Mouse (Mus musculus) embryonic facial prominence, embryonic 14.5 days (tissue): ENCODE data around the gene Myh7. TPM values are rescaled to one million over a fixed set of nuclear protein-coding genes. Genes with fewer than 3 reads are reported as not detected.
A peak's percentile ranks its signal among the peaks of the same experiment; 100 is the strongest.

ENCODE experiments used
- ATAC-seq: fragments of 200-750 bp; cut with Nextera tagmentation; 2 replicates; pipeline ENCODE4 v1.8.0; 2017; ENCODE audit warnings: low read depth, moderate number of reproducible peaks, moderate TSS enrichment
- DNase-seq: peaks from one replicate; pipeline ENCODE4 v3.0.0-alpha.2; 2015; ENCODE audit warnings: low spot score
- H3K27ac ChIP-seq: fragments of 300-500 bp; sonication (generic); replicated peaks from 2 replicates; pipeline ENCODE4 v1.5.1; 2014; ENCODE audit warnings: low read depth, mild to moderate bottlenecking, low read length, moderate library complexity
- H3K27me3 ChIP-seq: fragments of 300-500 bp; sonication (generic); replicated peaks from 2 replicates; pipeline ENCODE4 v1.6.1; 2014; ENCODE audit warnings: low read length; ENCODE audit not compliant: control insufficient read depth, insufficient read depth
- H3K36me3 ChIP-seq: fragments of 300-500 bp; sonication (generic); 2 replicates; pipeline ENCODE4 v1.6.1; 2014; ENCODE audit warnings: low read length, mixed read lengths; ENCODE audit not compliant: control insufficient read depth, insufficient read depth
- H3K4me1 ChIP-seq: fragments of 300-500 bp; sonication (generic); 2 replicates; pipeline ENCODE4 v1.6.1; 2014; ENCODE audit warnings: antibody characterized with exemption, low read length; ENCODE audit not compliant: control insufficient read depth, insufficient read depth
- H3K4me2 ChIP-seq: fragments of 300-500 bp; sonication (generic); 2 replicates; pipeline ENCODE4 v1.6.1; 2014; ENCODE audit warnings: low read depth, mild to moderate bottlenecking, low read length, moderate library complexity, mixed read lengths
- H3K4me3 ChIP-seq: fragments of 300-500 bp; sonication (generic); 2 replicates; pipeline ENCODE4 v1.5.1; 2014; ENCODE audit warnings: low read depth, mild to moderate bottlenecking, low read length
- H3K9ac ChIP-seq: fragments of 300-500 bp; sonication (generic); 2 replicates; pipeline ENCODE4 v1.6.1; 2014; ENCODE audit warnings: low read depth, mild to moderate bottlenecking, low read length, moderate library complexity, mixed read lengths
- H3K9me3 ChIP-seq: fragments of 300-500 bp; sonication (generic); 2 replicates; pipeline ENCODE4 v1.6.1; 2016; ENCODE audit warnings: low read length; ENCODE audit not compliant: control insufficient read depth
- WGBS: fragments of 180-500 bp; shearing (Covaris S2); extraction: QIAGEN DNeasy Blood & Tissue Kit; methylation state at CpG from one replicate; pipeline ENCODE4 v1.1.7; 2014; 5-methylcytosine and 5-hydroxymethylcytosine counted together
- microRNA counts: library from miRNA; unstranded; fragments of <30 nt; microRNA quantifications from one replicate; lab custom pipeline; 2017
- microRNA-seq: library from miRNA; unstranded; fragments of <30 nt; microRNA quantifications from one replicate; pipeline ENCODE4, GENCODE M21; 2016; ENCODE audit warnings: borderline number of aligned reads
- polyA plus RNA-seq: library from polyadenylated mRNA; unstranded; fragments of >200 nt; fragmentation: Nextera tagmentation; extraction: Ambion mirVana; gene quantifications from 2 replicates; pipeline ENCODE4 v1.2.1, GENCODE M21; 2014

Gene Myh7
- polyA plus RNA-seq, 1 experiment from 2014 or later, result 103 TPM

- H3K4me1 ChIP-seq, result peaks cover 30% of the 10 kb centered on the region
Observed at GRCm38 (mm10) chr14:54926401-54927158, 67.8 kb downstream of the Myh7 start.

DNA sequence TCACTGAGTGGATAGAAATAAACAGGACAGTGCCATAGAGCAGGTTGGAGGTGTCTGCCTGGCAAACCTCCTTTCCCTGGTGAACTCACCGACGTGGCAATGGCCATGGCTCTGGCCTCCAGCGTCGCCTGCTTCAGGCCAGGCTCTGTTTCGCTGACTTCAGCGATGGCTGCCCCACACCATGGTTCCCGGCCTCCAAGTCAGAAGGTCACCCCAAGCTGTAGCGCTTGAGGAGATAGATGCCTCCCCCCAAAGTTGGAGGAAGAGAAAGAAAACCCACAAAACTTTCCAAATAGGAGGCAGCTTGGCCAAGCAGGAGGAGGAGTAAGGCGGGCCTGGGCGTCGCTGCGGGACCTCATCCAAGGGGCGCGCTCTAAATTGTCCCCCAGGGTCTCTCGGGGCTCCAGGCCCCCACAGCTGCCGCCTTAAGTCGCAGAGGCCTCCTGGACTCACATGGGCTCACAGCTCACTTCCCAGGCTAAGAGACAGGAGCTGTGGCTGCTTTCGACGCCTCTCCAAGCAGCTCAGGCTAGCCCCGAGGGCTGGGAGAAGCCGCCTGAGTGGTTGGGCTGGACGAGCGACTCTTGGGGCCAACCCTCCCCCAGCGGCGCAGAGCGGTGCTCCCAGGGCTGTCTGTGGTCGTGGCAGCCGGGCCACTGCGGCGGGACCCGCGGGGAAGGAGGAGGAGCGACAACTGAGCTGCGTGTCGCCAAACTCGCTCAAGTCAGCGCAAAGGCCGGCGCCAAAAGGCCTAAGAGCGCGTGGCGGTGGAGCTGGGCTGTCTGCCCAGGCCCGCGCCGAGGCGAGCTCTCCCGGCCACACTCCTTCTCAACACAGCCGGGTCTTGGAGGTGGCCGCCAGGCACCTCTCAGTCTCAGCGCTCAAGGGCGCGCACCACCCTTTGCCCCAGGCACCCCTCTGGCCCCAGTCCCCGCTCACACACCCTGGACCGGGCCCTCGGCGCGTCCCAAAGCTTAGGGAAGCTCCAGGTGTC, 68.8 kb downstream of the Myh7 start, which contains the start of gene Efs:
Gene Efs (minus strand): TSS at position 778 of the 994 bp plus-strand sequence.
- H3K4me1 ChIP-seq, result peaks cover 30% of the 10 kb centered on the region
- H3K27ac ChIP-seq, result peak within 1 kb of the TSS; percentile 99
- WGBS, result 2% methylated on average over 39 of the region's 57 CpGs
- DNase-seq, result peak; percentile 88
- H3K4me2 ChIP-seq, result peak within 1 kb of the TSS; percentile 69
- H3K36me3 ChIP-seq, result peaks cover 26% of the 10 kb centered on the region
- H3K27me3 ChIP-seq, result no peaks in the 10 kb centered on the region
- peak; percentile 64 for ATAC-seq
- H3K9ac ChIP-seq, result peak within 1 kb of the TSS; percentile 88
- H3K9me3 ChIP-seq, result peaks cover 17% of the 10 kb centered on the region
- H3K4me3 ChIP-seq, result peak within 1 kb of the TSS; percentile 50

More at GRCm38 (mm10) chr14:54926401-54927158, 67.8 kb downstream of the Myh7 start:
- H3K4me3 ChIP-seq, result peak overlapping the region; percentile 50
- peak overlapping the region; percentile 88 for H3K9ac ChIP-seq
- peak overlapping the region; percentile 69 for H3K4me2 ChIP-seq
- H3K9me3 ChIP-seq, result peaks cover 8% of the 10 kb centered on the region
- DNase-seq, result peak; percentile 94
- H3K36me3 ChIP-seq, result peaks cover 16% of the 10 kb centered on the region
- no peaks in the 10 kb centered on the region for H3K27me3 ChIP-seq
- WGBS, result under 1% methylated on average over 26 of the region's 58 CpGs
- H3K27ac ChIP-seq, result peak overlapping the region; percentile 99
- ATAC-seq, result peak; percentile 75

GRCm38 (mm10) chr14:54924641-54925348, 69.6 kb downstream of the Myh7 start:
- H3K36me3 ChIP-seq, result peaks cover 34% of the 10 kb centered on the region
- peak; percentile 94 for DNase-seq
- H3K4me3 ChIP-seq, result peak overlapping the region; percentile 50
- H3K9me3 ChIP-seq, result peaks cover 17% of the 10 kb centered on the region
- peak overlapping the region; percentile 69 for H3K4me2 ChIP-seq
- H3K27ac ChIP-seq, result peak overlapping the region; percentile 99
- 13% methylated on average over 7 of the region's 7 CpGs for WGBS
- no peaks in the 10 kb centered on the region for H3K27me3 ChIP-seq
- peak overlapping the region; percentile 88 for H3K9ac ChIP-seq
- peak; percentile 70 for ATAC-seq
- peaks cover 23% of the 10 kb centered on the region for H3K4me1 ChIP-seq

MicroRNAs encoded within 50 kb of the gene (microRNA counts, 519-probe panel; counts per million panel counts)
- 1,676 counts per million, percentile 9 among the panel's probes with 10 or more counts for microRNA mmu-miR-208a (lab: Ali Mortazavi, UCI)
- 2,106 counts per million, percentile 23 among the panel's probes with 10 or more counts for microRNA mmu-miR-208b (lab: Ali Mortazavi, UCI)

Small RNA genes within 50 kb of the gene (microRNA-seq; reads per million reads assigned to microRNA genes)
- gene Mir208a (5.5 reads per million, percentile 22 among the genes with 10 or more reads in this experiment), gene Mir208b (265 reads per million, percentile 63 among the genes with 10 or more reads in this experiment)

Other genes with a start within 250 kb of the Myh7 start
- 6.9 and 7.4 TPM in 2 replicates for gene Slc7a8, start 212.7 kb downstream of the Myh7 start, polyA plus RNA-seq
- not detected in 2 replicates for gene Rnf212b, start 180.5 kb downstream of the Myh7 start, polyA plus RNA-seq
- 9.1 and 11.5 TPM in 2 replicates for gene Homez, start 123.7 kb downstream of the Myh7 start, polyA plus RNA-seq
- gene Ppp1r3e, start 117.1 kb downstream of the Myh7 start, polyA plus RNA-seq, result 2.1 and 2.4 TPM in 2 replicates
- 4.5 and 4.8 TPM in 2 replicates for gene Bcl2l2, start 111.2 kb downstream of the Myh7 start, polyA plus RNA-seq
- not detected in 2 replicates for gene Gm20521, start 111.2 kb downstream of the Myh7 start, polyA plus RNA-seq
- gene Pabpn1, start 102.1 kb downstream of the Myh7 start, polyA plus RNA-seq, result 110 and 118 TPM in 2 replicates
- 42.4 and 56.0 TPM in 2 replicates for gene Slc22a17, start 81.5 kb downstream of the Myh7 start, polyA plus RNA-seq
- gene Efs, start 68.5 kb downstream of the Myh7 start, polyA plus RNA-seq, result 52.2 and 59.1 TPM in 2 replicates
- 0.49 and 0.59 TPM in 2 replicates for gene Il25, start 61.9 kb downstream of the Myh7 start, polyA plus RNA-seq
- 13.7 and 14.8 TPM in 2 replicates for gene Cmtm5, start 58.4 kb downstream of the Myh7 start, polyA plus RNA-seq
- gene Myh6, start 27.7 kb downstream of the Myh7 start, polyA plus RNA-seq, result 8.6 and 10.3 TPM in 2 replicates
- gene Gm17428, start 17.7 kb downstream of the Myh7 start, polyA plus RNA-seq, result not detected in 2 replicates
- 70.1 and 71.6 TPM in 2 replicates for gene Ngdn, start 20.8 kb upstream of the Myh7 start, polyA plus RNA-seq
- 3.4 and 3.7 TPM in 2 replicates for gene Zfhx2, start 97.7 kb upstream of the Myh7 start, polyA plus RNA-seq
- 16.7 and 22.6 TPM in 2 replicates for gene Thtpa, start 100.2 kb upstream of the Myh7 start, polyA plus RNA-seq
- 15.3 and 17.6 TPM in 2 replicates for gene Ap1g2, start 112.0 kb upstream of the Myh7 start, polyA plus RNA-seq
- 3.0 and 3.8 TPM in 2 replicates for gene Jph4, start 122.3 kb upstream of the Myh7 start, polyA plus RNA-seq
- gene Dhrs2, start 227.4 kb upstream of the Myh7 start, polyA plus RNA-seq, result 2.8 and 5.7 TPM in 2 replicates